Mouse (Mus musculus) hindbrain, embryonic 15.5 days (tissue): ENCODE data around the gene Acadvl. TPM values are rescaled to one million over a fixed set of nuclear protein-coding genes. Genes with fewer than 3 reads are reported as not detected.

Experiments used
- ATAC-seq: fragments of 200-750 bp; cut with Nextera tagmentation; 2 replicates; pipeline ENCODE4 v1.8.0; 2017; ENCODE audit warnings: low read depth, moderate number of reproducible peaks, moderate TSS enrichment; ENCODE audit not compliant: low FRiP score
- H3K27ac ChIP-seq: fragments of 300-500 bp; sonication (generic); replicated peaks from 2 replicates; pipeline ENCODE4 v1.5.1; 2015; ENCODE audit warnings: mild to moderate bottlenecking, inconsistent platforms
- H3K27me3 ChIP-seq: fragments of 300-500 bp; sonication (generic); 2 replicates; pipeline ENCODE4 v1.6.1; 2015; ENCODE audit warnings: control low read depth, inconsistent platforms
- H3K36me3 ChIP-seq: fragments of 300-500 bp; sonication (generic); 2 replicates; pipeline ENCODE4 v1.6.1; 2015; ENCODE audit warnings: control low read depth, inconsistent platforms
- H3K4me1 ChIP-seq: fragments of 300-500 bp; sonication (generic); replicated peaks from 2 replicates; pipeline ENCODE4 v1.6.1; 2015; ENCODE audit warnings: control low read depth, inconsistent platforms
- H3K4me2 ChIP-seq: fragments of 300-500 bp; sonication (generic); 2 replicates; pipeline ENCODE4 v1.6.1; 2015; ENCODE audit warnings: moderate library complexity, mild to moderate bottlenecking, inconsistent platforms
- H3K4me3 ChIP-seq: fragments of 300-500 bp; sonication (generic); 2 replicates; pipeline ENCODE4 v1.5.1; 2015; ENCODE audit warnings: mild to moderate bottlenecking, inconsistent platforms
- H3K9ac ChIP-seq: fragments of 300-500 bp; sonication (generic); 2 replicates; pipeline ENCODE4 v1.6.1; 2015; ENCODE audit warnings: inconsistent platforms
- H3K9me3 ChIP-seq: fragments of 300-500 bp; sonication (generic); 2 replicates; pipeline ENCODE4 v1.6.1; 2016; ENCODE audit warnings: control low read depth, inconsistent platforms
- WGBS: fragments of 180-500 bp; shearing (Covaris S2); methylation state at CpG from one replicate; pipeline ENCODE4 v1.1.7; 2015; 5-methylcytosine and 5-hydroxymethylcytosine counted together
- polyA plus RNA-seq: library from polyadenylated mRNA; unstranded; fragments of >200 nt; fragmentation: Nextera tagmentation; extraction: Ambion mirVana; gene quantifications from 2 replicates; pipeline ENCODE4 v1.2.1, GENCODE M21; 2015

The Acadvl gene
- polyA plus RNA-seq, 1 experiment from 2014 or later, result 58.0 TPM

GRCm38 (mm10) chr11:70042309-70043085 lies 27.3 kb upstream of the Acadvl start:
- Histone ChIP-seq H3K27ac (no peak overlapping the region), H3K4me2 (no peak overlapping the region), H3K9ac (no peak overlapping the region), H3K4me1 (no peaks in the 10 kb centered on the region), H3K27me3 (no peaks in the 10 kb centered on the region), H3K4me3 (no peak overlapping the region), H3K36me3 (peaks cover 57% of the 10 kb centered on the region), H3K9me3 (no peaks in the 10 kb centered on the region)
- WGBS, result 86% methylated on average over 23 of the region's 23 CpGs
- ATAC-seq, result no peak

GRCm38 (mm10) chr11:70040184-70040583 lies 25.0 kb upstream of the Acadvl start:
- ATAC-seq, result no peak
- 92% methylated on average over 7 of the region's 7 CpGs for WGBS

DNA sequence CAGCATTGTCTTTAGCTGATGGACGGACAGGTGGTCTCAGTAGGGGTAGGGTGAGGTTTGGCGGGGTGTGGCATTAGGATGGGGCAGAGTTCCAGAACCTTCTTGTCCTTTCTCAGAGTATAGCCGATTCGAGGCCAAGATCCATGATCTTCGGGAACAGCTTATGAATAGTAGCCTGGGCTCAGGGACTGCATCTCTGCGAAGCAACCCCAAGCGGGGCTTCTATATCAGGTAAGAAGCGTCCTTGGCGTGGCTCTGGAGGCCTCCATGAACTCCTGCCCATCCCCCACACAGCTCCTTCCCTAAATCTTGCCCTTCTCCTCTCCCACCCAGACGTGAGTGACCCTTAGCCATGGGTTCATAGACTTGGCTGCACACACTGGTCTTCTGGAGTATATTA lies 24.4 kb upstream of the Acadvl start:
- H3K4me3 ChIP-seq, result no peak overlapping the region
- no peaks in the 10 kb centered on the region for H3K9me3 ChIP-seq
- peaks cover 46% of the 10 kb centered on the region for H3K36me3 ChIP-seq
- no peak overlapping the region for H3K9ac ChIP-seq
- no peak overlapping the region for H3K27ac ChIP-seq
- no peaks in the 10 kb centered on the region for H3K4me1 ChIP-seq
- ATAC-seq, result no peak
- H3K4me2 ChIP-seq, result no peak overlapping the region
- WGBS, result 95% methylated on average over 10 of the region's 10 CpGs
- no peaks in the 10 kb centered on the region for H3K27me3 ChIP-seq

More at GRCm38 (mm10) chr11:70040184-70040583, 25.0 kb upstream of the Acadvl start:
- peaks cover 50% of the 10 kb centered on the region for H3K36me3 ChIP-seq
- H3K4me1 ChIP-seq, result no peaks in the 10 kb centered on the region
- H3K27ac ChIP-seq, result no peak overlapping the region
- no peak overlapping the region for H3K4me2 ChIP-seq
- no peaks in the 10 kb centered on the region for H3K27me3 ChIP-seq
- H3K9me3 ChIP-seq, result no peaks in the 10 kb centered on the region
- H3K4me3 ChIP-seq, result no peak overlapping the region
- H3K9ac ChIP-seq, result no peak overlapping the region

DNA sequence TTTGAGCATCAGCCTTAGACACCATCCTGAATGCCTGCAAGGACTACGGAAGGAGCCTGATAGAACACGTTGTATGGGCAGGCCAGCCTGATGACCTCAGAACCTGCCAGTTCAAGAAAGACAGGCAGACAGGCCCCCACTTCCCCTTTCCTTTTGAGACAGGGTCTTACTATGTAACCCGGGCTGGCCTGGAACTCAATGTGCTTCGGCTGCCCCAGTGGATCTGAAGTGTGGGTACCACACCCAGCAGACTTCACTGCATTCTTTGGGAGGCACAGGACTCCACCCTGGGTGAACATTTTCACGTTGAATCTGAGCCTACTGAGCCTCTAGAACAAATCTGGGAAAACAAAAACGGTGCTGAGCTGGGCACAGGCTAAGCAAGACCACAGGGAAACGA lies 23.0 kb upstream of the Acadvl start:
- H3K4me2 ChIP-seq, result no peak overlapping the region
- H3K9me3 ChIP-seq, result no peaks in the 10 kb centered on the region
- no peak for ATAC-seq
- 83% methylated on average over 7 of the region's 7 CpGs for WGBS
- H3K9ac ChIP-seq, result no peak overlapping the region
- H3K36me3 ChIP-seq, result peaks cover 45% of the 10 kb centered on the region
- H3K4me1 ChIP-seq, result no peaks in the 10 kb centered on the region
- H3K27ac ChIP-seq, result no peak overlapping the region
- no peak overlapping the region for H3K4me3 ChIP-seq
- H3K27me3 ChIP-seq, result no peaks in the 10 kb centered on the region

DNA sequence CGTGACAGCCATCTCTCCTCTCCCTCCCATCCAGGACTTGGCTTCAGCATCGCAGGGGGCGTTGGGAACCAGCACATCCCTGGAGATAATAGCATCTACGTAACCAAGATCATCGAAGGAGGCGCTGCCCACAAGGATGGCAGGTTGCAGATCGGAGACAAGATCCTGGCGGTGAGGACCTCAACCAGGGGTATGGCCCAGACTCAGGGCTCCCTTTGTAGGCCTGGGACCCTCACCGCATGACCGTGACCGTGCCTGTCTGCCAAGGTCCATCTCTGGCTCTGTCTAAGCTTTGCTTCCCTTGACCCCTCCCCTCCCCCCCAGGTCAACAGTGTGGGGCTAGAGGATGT lies 16.1 kb upstream of the Acadvl start:
- no peak overlapping the region for H3K9ac ChIP-seq
- peaks cover 45% of the 10 kb centered on the region for H3K4me1 ChIP-seq
- no peak for ATAC-seq
- H3K27ac ChIP-seq, result 0 out of 2 replicates have a peak overlapping the region, but pooled peaks have one; percentile 25
- 95% methylated on average over 11 of the region's 11 CpGs for WGBS
- H3K36me3 ChIP-seq, result peaks cover 33% of the 10 kb centered on the region
- H3K9me3 ChIP-seq, result no peaks in the 10 kb centered on the region
- H3K27me3 ChIP-seq, result no peaks in the 10 kb centered on the region
- H3K4me3 ChIP-seq, result no peak overlapping the region
- H3K4me2 ChIP-seq, result no peak overlapping the region

- Histone ChIP-seq H3K4me3 (no peak overlapping the region), H3K4me2 (peak overlapping the region; percentile 66), H3K9me3 (no peaks in the 10 kb centered on the region), H3K9ac (peak overlapping the region; percentile 50; the same call in 1 of the 2 replicates), H3K4me1 (peaks cover 50% of the 10 kb centered on the region), H3K27ac (peak overlapping the region; percentile 96), H3K36me3 (peaks cover 33% of the 10 kb centered on the region), H3K27me3 (no peaks in the 10 kb centered on the region)
- WGBS, result 84% methylated on average over 28 of the region's 28 CpGs
- no peak for ATAC-seq
Measured at GRCm38 (mm10) chr11:70030651-70031320, 15.6 kb upstream of the Acadvl start.

- H3K4me3 ChIP-seq, result peak overlapping the region; percentile 37
- H3K4me1 ChIP-seq, result peaks cover 58% of the 10 kb centered on the region
- peak; percentile 27 for ATAC-seq
- no peaks in the 10 kb centered on the region for H3K9me3 ChIP-seq
- H3K4me2 ChIP-seq, result peak overlapping the region; percentile 66
- 18% methylated on average over 11 of the region's 11 CpGs for WGBS
- H3K27me3 ChIP-seq, result no peaks in the 10 kb centered on the region
- H3K27ac ChIP-seq, result peak overlapping the region; percentile 96
- peak overlapping the region; percentile 50 for H3K9ac ChIP-seq
- H3K36me3 ChIP-seq, result peaks cover 33% of the 10 kb centered on the region
Measured at GRCm38 (mm10) chr11:70029829-70030550, 14.8 kb upstream of the Acadvl start.

GRCm38 (mm10) chr11:70029130-70029801 lies 14.1 kb upstream of the Acadvl start:
- under 1% methylated on average over 20 of the region's 20 CpGs for WGBS
- H3K9ac ChIP-seq, result peak overlapping the region; percentile 50
- H3K9me3 ChIP-seq, result no peaks in the 10 kb centered on the region
- peaks cover 30% of the 10 kb centered on the region for H3K36me3 ChIP-seq
- H3K4me3 ChIP-seq, result peak overlapping the region; percentile 37
- H3K4me2 ChIP-seq, result peak overlapping the region; percentile 66
- no peaks in the 10 kb centered on the region for H3K27me3 ChIP-seq
- H3K4me1 ChIP-seq, result peaks cover 66% of the 10 kb centered on the region
- ATAC-seq, result peak; percentile 93
- peak overlapping the region; percentile 96 for H3K27ac ChIP-seq

DNA sequence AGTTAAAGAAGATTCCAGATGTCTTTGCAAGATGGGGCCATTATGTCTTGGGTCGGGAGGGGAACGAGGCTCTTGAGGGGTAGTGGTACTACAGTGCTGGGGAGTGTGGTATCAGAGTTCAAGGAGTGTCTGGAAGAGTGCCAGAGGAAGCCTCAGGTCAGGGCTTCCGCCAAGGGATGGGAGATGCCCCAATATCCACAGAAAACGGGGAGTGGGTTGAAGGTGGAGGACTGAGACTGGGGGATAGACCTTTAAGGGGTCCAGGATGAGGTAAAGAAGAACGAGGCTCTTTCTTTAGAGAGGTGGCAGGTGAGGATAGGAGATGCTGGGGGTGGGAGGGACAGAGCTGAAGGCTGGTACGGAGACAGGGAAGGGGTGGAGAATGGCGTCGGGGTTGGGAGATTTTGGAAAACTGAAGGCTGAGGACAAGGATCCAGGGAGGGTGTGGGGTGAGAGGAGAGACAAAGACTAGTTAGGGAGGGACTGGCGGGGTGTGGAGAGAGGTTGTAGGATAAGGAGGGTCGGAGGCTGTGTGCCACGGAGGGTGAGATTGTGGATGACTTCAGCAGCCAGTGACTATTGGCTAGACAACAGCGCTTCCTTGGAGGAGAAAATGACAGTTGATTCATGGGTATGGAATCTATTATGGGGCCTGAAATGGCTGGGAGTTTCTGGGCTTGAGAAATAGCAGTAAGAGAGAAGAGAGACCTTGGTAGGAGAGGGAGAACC lies 13.4 kb upstream of the Acadvl start:
- Histone ChIP-seq H3K4me3 (peak overlapping the region; percentile 37), H3K4me2 (peak overlapping the region; percentile 66), H3K9me3 (no peaks in the 10 kb centered on the region), H3K27me3 (no peaks in the 10 kb centered on the region), H3K9ac (peak overlapping the region; percentile 30), H3K27ac (peak overlapping the region; percentile 96), H3K4me1 (peaks cover 73% of the 10 kb centered on the region), H3K36me3 (peaks cover 26% of the 10 kb centered on the region)
- ATAC-seq, result peak; percentile 7; the same call in 1 of the 2 replicates
- 17% methylated on average over 12 of the region's 12 CpGs for WGBS

DNA sequence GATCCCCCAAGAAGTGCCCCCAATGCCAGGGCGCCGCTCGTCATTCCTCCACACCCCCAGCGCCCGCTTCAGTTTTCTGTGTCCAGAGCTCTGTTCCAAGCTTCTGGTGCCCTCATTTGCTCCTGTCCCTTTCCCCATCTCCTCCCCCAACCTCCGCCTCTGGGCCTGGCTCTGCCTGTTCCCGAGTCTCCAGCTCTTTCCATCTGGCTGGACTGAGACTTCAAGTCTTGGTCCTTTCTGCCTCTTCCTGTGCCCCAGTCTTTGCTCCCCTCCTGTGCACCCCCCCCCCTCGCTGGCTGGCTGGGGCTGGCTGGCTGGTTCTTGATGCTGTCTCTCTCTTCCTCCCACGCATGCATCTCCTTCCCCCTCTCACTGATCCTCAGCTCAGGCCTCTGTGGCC lies 12.2 kb upstream of the Acadvl start:
- Histone ChIP-seq H3K27me3 (no peaks in the 10 kb centered on the region), H3K4me3 (peak overlapping the region; percentile 29), H3K4me1 (peaks cover 84% of the 10 kb centered on the region), H3K4me2 (peak overlapping the region; percentile 66), H3K27ac (peak overlapping the region; percentile 96), H3K9ac (peak overlapping the region; percentile 13; the same call in 1 of the 2 replicates), H3K36me3 (peaks cover 15% of the 10 kb centered on the region), H3K9me3 (no peaks in the 10 kb centered on the region)
- ATAC-seq, result no peak
- 33% methylated on average over 9 of the region's 9 CpGs for WGBS

DNA sequence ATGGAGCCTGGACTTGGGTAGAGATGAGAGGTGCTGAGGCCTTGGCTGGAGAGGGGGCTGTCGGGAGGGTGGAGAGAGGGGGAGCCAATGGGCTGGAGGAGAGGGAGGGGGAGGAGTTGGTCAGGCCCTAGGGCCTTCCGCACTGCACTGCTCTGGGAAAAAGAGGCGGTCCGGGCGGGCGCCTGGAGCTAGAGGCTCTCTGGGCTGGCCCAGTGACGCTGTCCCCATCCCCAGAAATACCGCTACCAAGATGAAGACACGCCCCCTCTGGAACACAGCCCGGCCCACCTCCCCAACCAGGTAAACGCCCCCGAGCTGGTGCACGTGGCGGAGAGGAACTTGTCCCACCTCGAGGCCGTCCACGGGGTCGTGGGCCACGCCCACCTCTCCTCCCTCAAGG lies 11.5 kb upstream of the Acadvl start:
- H3K27me3 ChIP-seq, result no peaks in the 10 kb centered on the region
- WGBS, result 6% methylated on average over 19 of the region's 19 CpGs
- peak overlapping the region; percentile 13; the same call in 1 of the 2 replicates for H3K9ac ChIP-seq
- peak overlapping the region; percentile 66 for H3K4me2 ChIP-seq
- H3K27ac ChIP-seq, result peak overlapping the region; percentile 96
- peaks cover 8% of the 10 kb centered on the region for H3K36me3 ChIP-seq
- H3K4me1 ChIP-seq, result peaks cover 91% of the 10 kb centered on the region
- H3K9me3 ChIP-seq, result no peaks in the 10 kb centered on the region
- peak overlapping the region; percentile 29 for H3K4me3 ChIP-seq
- no peak for ATAC-seq
